Mouse (Mus musculus) small intestine, adult 2 months (tissue): ENCODE data around the gene Mgat2. TPM values are rescaled to one million over a fixed set of nuclear protein-coding genes. Genes with fewer than 3 reads are reported as not detected.

Source experiments
- H3K27ac ChIP-seq: fragments of 200-500 bp; 2 replicates; pipeline ENCODE4 v1.5.1; 2012; ENCODE audit warnings: low read depth, low read length, control low read depth, inconsistent platforms; ENCODE audit not compliant: insufficient read depth
- H3K27me3 ChIP-seq: fragments of 200-500 bp; 2 replicates; pipeline ENCODE4 v1.6.1; 2012; ENCODE audit warnings: mild to moderate bottlenecking, moderate library complexity, low read length, inconsistent platforms; ENCODE audit not compliant: control insufficient read depth, insufficient read depth
- H3K36me3 ChIP-seq: fragments of 200-500 bp; 2 replicates; pipeline ENCODE4 v1.6.1; 2012; ENCODE audit warnings: mild to moderate bottlenecking, low read length, control low read depth, inconsistent platforms; ENCODE audit not compliant: control insufficient read depth, insufficient read depth
- H3K4me1 ChIP-seq: fragments of 200-500 bp; 2 replicates; pipeline ENCODE4 v1.6.1; 2012; ENCODE audit warnings: low read length, inconsistent platforms, mixed read lengths; ENCODE audit not compliant: control insufficient read depth, insufficient read depth, insufficient read length
- H3K4me3 ChIP-seq: fragments of 200-500 bp; 2 replicates; pipeline ENCODE4 v1.5.1; 2012; ENCODE audit warnings: low read depth, mild to moderate bottlenecking, control low read depth, inconsistent platforms, low read length, moderate library complexity
- CTCF ChIP-seq: fragments of 200-500 bp; IDR thresholded peaks from 2 replicates; pipeline ENCODE4 v1.5.1; 2012; ENCODE audit warnings: low read depth, mild to moderate bottlenecking, control low read depth, inconsistent platforms, low read length, moderate library complexity, mixed read lengths; ENCODE audit not compliant: insufficient replicate concordance, insufficient read length; ENCODE audit errors: extremely low read depth
- POLR2A ChIP-seq: fragments of 200-500 bp; IDR thresholded peaks from 2 replicates; pipeline ENCODE4 v1.6.1; 2012; ENCODE audit warnings: low read depth, mild to moderate bottlenecking, control low read depth, inconsistent platforms, low read length, moderate library complexity
- WGBS: fragments of 180-500 bp; shearing (Covaris S2); methylation state at CpG from one replicate; pipeline ENCODE4 v1.1.7; 2018; 5-methylcytosine and 5-hydroxymethylcytosine counted together
- polyA plus RNA-seq: library from polyadenylated mRNA; depleted of rRNA; stranded (reverse); fragments of >200 nt; gene quantifications from 2 replicates; pipeline ENCODE4 v1.2.3, GENCODE M21; 2012

Gene Mgat2
- polyA plus RNA-seq, 1 experiment: 20.6 TPM

- TF ChIP-seq CTCF (no peak), POLR2A (no peak)
- Histone ChIP-seq H3K4me3 (no peak overlapping the region), H3K4me1 (peaks cover 7% of the 10 kb centered on the region; the same call in 1 of the 2 replicates), H3K27ac (no peak overlapping the region), H3K27me3 (no peaks in the 10 kb centered on the region), H3K36me3 (peaks cover 8% of the 10 kb centered on the region)
- WGBS: 94% methylated on average over 1 of the region's 1 CpGs
Observed at GRCm38 (mm10) chr12:69190522-69190921, 6.6 kb downstream of the Mgat2 start.

DNA sequence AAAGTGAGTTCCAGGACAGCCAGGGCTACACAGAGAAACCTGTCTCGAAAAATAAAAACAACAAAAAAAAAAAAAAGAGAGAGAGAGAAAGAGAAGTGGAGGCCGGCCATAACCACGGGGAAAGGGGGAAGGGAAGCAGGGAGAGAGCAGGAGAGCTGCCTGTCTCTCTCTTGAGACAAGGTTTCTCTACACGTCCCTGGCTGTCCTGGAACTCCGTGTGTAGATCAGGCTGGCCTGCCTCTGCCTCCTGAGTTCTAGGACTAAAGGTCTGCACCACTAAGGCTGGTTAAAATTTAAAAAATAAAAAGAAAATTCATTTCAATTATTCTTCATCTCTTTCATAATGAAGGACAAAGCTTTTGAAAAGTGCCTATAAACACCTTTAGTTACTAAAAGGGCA is 7.4 kb downstream of the Mgat2 start:
- 84% methylated on average over 5 of the region's 5 CpGs for WGBS
- H3K4me1 ChIP-seq: peaks cover 7% of the 10 kb centered on the region; the same call in 1 of the 2 replicates
- H3K36me3 ChIP-seq: peaks cover 8% of the 10 kb centered on the region
- no peak overlapping the region for H3K27ac ChIP-seq
- TF ChIP-seq POLR2A (no peak), CTCF (no peak)
- no peak overlapping the region for H3K4me3 ChIP-seq
- no peaks in the 10 kb centered on the region for H3K27me3 ChIP-seq

DNA sequence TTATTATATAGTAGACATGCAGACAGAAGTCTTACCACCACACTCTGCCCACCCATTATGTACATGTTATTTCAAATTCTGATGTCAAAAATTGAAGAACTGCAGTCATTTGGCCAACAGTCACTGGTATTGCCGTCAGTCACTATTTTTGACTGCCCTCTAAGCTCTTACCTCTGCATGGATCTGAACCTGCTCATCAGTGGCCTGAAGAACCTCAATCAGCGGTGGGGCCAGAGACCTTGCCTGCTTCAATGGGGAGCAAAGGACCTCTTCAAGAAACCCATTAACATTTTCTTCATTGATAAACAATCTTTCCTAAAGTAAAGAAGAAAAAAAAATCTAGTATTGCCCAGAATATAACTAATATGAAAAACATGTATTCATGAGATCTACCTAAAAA is 8.7 kb downstream of the Mgat2 start:
- no peaks in the 10 kb centered on the region; the same call in 1 of the 2 replicates for H3K4me1 ChIP-seq
- no peak overlapping the region for H3K4me3 ChIP-seq
- H3K27me3 ChIP-seq: no peaks in the 10 kb centered on the region
- no peak for TF ChIP-seq POLR2A
- no peak for TF ChIP-seq CTCF
- H3K36me3 ChIP-seq: peaks cover 8% of the 10 kb centered on the region
- H3K27ac ChIP-seq: no peak overlapping the region
- 93% methylated on average over 2 of the region's 2 CpGs for WGBS

GRCm38 (mm10) chr12:69196444-69197377 is 12.8 kb downstream of the Mgat2 start, which contains the start of gene Gm49383:
Gene Gm49383 (minus strand): TSS chr12:69197104.
- peak; percentile 57; the same call in 1 of the 2 replicates for TF ChIP-seq POLR2A
- no peak for TF ChIP-seq CTCF
- Histone ChIP-seq H3K36me3 (peaks cover 6% of the 10 kb centered on the region), H3K4me3 (peak within 1 kb of the TSS; percentile 80), H3K27me3 (no peaks in the 10 kb centered on the region), H3K27ac (peak within 1 kb of the TSS; percentile 60), H3K4me1 (peaks cover 2% of the 10 kb centered on the region; the same call in 1 of the 2 replicates)
- WGBS: under 1% methylated on average over 75 of the region's 75 CpGs

DNA sequence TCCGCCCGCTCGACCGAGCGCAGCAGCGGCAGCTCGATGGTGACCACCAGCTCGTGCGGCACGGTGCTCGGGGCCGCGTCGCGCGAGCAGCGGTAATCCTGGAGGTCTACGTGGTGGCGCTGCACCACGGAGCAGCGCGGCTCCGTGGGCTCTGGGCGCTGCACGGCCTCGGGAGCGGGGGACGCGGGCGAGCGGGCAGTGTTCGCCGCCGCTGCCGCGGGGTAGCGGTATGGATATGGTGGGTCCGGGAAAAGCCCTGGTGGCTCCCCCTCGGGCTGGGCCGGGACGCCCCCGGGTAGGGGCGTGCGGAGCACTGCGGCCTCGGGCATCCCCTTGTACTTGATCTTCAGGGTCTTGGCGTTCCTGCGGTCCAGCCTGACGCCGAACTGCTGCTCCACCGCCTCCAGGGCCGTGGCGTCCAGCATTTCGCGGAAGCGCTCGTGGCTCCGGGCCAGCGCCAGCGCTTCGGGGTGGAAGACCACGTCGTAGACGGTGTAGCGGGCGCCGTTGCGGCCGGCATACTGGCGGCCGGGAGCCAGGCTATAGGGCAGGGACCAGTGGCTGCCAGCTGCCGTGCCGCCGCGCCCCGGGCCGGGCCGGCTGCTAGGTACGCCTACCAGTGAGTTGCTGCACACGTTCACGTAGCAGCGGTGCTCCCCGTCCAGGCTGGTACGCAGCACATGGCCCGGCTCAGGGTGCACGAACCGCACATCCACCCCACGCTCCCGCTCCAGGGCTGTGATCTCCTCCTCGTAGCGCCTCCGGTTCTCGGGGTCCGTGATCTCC is 13.6 kb downstream of the Mgat2 start:
- H3K36me3 ChIP-seq: peaks cover 6% of the 10 kb centered on the region
- H3K4me3 ChIP-seq: peak overlapping the region; percentile 80
- peak overlapping the region; percentile 60 for H3K27ac ChIP-seq
- H3K27me3 ChIP-seq: no peaks in the 10 kb centered on the region
- H3K4me1 ChIP-seq: peaks cover 2% of the 10 kb centered on the region; the same call in 1 of the 2 replicates
- WGBS: under 1% methylated on average over 94 of the region's 94 CpGs
- TF ChIP-seq CTCF: no peak
- no peak for TF ChIP-seq POLR2A

- TF ChIP-seq POLR2A (no peak; the same call in 1 of the 2 replicates), CTCF (no peak)
- WGBS: under 1% methylated on average over 18 of the region's 18 CpGs
- peaks cover 2% of the 10 kb centered on the region; the same call in 1 of the 2 replicates for H3K4me1 ChIP-seq
- peaks cover 6% of the 10 kb centered on the region for H3K36me3 ChIP-seq
- peak within 1 kb of the TSS; percentile 80 for H3K4me3 ChIP-seq
- H3K27ac ChIP-seq: peak within 1 kb of the TSS; percentile 60
- no peaks in the 10 kb centered on the region for H3K27me3 ChIP-seq
Observed at GRCm38 (mm10) chr12:69198164-69198535, 14.2 kb downstream of the Mgat2 start, which contains the start of gene Dnaaf2. Gene Dnaaf2 (minus strand): TSS chr12:69198429.
